Mouse (Mus musculus) spleen, postnatal 14 days (tissue): ENCODE measurements around the gene Atxn7.

ENCODE experiments used
- DNase-seq, 2 experiments: peaks; one replicate each; pipeline ENCODE4 v3.0.0; 2021 to 2022; ENCODE audit warnings: low spot score in 2 of 2

The Atxn7 gene

GRCm38 (mm10) chr14:14063382-14063781 lies 102.1 kb downstream of the Atxn7 start:
- no peak for DNase-seq

GRCm38 (mm10) chr14:14064486-14065141 lies 103.4 kb downstream of the Atxn7 start:
- no peak for DNase-seq

DNA sequence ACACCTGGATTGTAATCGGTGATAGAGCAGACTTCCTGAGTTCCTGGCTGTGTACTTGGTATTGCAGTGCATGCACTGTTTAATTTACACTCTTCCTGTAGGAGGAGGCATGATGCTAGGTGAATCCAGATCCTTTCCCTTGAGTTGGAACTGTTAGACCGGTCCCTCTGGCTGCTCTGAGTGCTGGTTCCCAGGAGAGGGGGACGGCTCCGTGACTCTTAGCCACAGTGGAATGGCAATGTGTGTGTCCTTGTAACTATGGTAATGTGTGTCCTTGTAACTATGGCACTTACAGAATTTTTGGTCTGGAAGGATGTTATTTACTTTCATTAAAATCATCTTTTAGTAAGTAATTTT lies 103.9 kb downstream of the Atxn7 start:
- no peak for DNase-seq

GRCm38 (mm10) chr14:14066241-14066640 lies 105.0 kb downstream of the Atxn7 start:
- no peak for DNase-seq

DNA sequence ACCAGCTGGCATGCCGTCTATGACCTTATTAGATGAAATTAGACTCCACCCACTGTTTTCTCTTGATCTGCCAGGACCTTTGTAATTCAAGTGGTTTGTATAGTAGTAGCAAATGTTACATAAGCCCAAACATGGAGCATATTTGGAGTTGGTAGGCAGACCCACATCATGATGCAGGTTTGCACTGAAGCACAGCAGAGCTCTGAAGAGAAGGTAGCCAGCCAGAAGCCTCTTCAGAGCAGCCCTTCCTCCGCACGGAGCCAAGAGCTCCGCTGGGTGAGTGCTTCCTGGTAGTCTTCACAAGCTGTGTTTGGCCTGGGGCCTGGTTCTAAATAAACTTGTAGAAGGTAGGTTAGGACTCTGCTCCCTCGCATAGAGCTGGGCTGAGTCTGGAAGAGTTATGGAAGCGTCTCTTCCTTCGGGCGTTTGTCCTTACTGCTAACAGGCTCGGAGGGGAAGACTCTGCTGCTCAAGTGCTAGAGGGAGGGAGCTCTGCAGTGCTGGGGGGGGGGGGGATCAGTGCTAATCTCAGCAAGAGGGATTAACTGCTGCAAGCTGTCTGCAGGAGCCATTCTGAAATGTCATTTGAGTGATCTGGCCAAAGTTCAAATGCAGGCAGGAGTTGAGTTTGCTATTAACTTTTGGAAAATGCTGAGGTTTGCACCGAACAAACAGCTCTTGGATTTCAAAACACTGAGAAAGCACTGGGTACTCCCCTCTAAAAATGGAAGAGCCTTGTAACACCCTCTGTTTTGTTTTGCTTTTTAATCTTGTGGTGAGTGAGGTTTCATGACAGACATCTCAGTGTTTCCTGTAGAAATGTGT lies 106.6 kb downstream of the Atxn7 start:
- DNase-seq = peak in 1 of 2 experiments; percentile 6

- no peak for DNase-seq
Observed at GRCm38 (mm10) chr14:14068553-14068952, 107.3 kb downstream of the Atxn7 start.

- DNase-seq = no peak
Observed at GRCm38 (mm10) chr14:14070541-14071315, 109.5 kb downstream of the Atxn7 start.

DNA sequence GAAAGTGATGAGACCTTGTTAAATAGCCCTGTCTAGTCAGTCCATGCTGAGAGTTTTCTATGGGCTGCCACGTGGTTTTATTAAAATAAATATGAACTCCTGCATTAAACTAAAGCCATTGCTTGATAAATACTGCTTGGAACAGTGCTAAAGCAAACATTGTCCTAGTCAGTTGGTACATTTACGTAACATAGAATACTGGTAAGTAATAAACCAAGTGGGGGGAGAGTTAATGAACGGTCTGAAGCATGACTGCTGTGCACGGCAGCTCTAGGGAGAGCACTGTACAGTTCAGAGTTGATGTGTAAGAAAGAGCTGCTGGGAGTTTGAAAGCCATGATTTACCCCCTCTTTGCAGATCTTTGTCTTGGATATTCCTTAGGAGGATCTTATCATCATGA lies 110.2 kb downstream of the Atxn7 start:
- no peak for DNase-seq

- no peak for DNase-seq
Observed at GRCm38 (mm10) chr14:14080604-14081194, 119.5 kb downstream of the Atxn7 start.

GRCm38 (mm10) chr14:14083811-14084210 lies 122.6 kb downstream of the Atxn7 start:
- DNase-seq = no peak

GRCm38 (mm10) chr14:14086711-14087263 lies 125.5 kb downstream of the Atxn7 start:
- no peak for DNase-seq

- DNase-seq = no peak
Observed at GRCm38 (mm10) chr14:14087348-14087747, 126.1 kb downstream of the Atxn7 start.

GRCm38 (mm10) chr14:14088016-14088791 lies 127.0 kb downstream of the Atxn7 start:
- DNase-seq = no peak

GRCm38 (mm10) chr14:14090571-14090970 lies 129.3 kb downstream of the Atxn7 start:
- DNase-seq = no peak

DNA sequence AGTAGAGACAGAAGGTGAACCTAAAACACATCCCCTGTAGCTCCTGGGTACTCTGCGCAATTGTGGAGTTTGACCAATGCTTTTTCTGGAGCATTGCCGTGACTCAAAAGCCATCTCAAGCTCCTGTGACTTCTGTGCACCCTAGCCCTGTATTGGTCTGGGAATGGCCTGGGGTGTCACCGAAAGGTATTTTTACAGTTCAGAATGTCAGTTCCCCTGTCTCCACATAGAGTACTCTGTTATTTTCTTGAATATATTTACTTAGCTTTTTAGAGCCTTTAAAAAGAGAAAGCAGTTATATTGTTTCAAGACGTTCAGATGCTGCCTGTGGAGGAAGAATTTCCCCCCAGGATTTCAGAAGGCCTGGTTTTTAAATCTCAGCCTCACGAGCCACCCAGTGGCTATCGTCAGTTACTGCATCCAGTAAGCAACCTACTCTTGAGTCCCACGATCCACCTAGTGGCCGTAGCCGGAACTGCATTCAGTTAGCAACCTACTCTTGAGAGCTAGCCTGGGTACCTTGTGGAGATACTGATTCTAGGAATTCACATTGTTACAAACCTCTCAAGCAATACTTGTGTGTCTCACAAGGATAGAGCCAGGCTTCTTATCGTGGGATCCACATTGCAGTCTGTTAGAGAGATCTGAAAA lies 137.2 kb downstream of the Atxn7 start:
- peak; percentile 74 to 85 for DNase-seq

DNA sequence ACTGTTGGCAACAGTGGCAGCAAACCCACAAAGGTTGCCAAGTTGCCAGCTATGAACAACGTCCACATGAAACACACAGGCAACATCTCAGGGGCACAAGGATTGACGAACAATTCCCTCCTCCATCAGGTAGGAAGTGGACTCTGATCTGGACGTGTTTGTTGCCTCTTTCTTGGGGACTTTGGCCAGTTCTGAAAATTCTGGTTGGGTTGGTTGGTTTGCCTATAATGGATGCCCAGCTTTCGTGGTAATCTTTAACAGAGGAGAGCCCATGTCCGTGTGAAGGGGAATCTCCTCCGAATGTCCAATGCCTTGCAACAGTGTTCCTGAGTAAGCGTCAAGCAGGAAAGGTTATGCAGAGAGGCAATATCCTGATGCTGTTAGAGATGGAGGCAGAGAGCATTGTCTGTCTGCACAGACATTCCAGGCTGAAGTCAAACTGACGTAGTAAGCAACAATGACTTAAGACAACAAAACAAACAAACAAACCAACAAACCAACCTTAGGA lies 139.6 kb downstream of the Atxn7 start:
- no peak for DNase-seq

DNA sequence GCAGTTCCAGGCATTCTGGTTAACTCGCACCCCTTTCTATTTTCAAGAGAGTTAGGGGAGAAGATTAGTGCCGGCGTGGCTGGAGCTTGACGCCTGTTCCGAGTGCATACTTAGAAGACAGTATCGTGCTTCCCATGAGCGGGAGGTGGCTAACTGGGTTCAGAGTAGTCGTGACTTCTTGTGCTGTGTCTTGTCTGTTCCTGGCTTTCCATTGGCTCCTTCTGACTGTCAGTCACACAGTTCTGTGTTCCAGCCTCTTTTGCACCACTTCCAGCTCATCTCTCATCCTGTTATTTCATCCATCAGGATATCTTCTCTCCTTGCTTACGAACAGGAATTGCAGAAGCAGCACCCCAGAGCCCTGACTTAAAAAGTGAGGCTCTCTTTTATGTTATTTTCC lies 140.1 kb downstream of the Atxn7 start:
- no peak for DNase-seq

GRCm38 (mm10) chr14:14104213-14104929 lies 143.1 kb downstream of the Atxn7 start:
- DNase-seq = no peak

- no peak for DNase-seq
Observed at GRCm38 (mm10) chr14:14104930-14105318, 143.7 kb downstream of the Atxn7 start.

GRCm38 (mm10) chr14:14110710-14111109 lies 149.5 kb downstream of the Atxn7 start:
- DNase-seq = no peak
